Mouse (Mus musculus): ENCODE measurements around the gene Ccdc65. TPM values are rescaled to one million over a fixed set of nuclear protein-coding genes. Genes with fewer than 3 reads are reported as not detected.
A peak's percentile ranks its signal among the peaks of the same experiment; 100 is the strongest.
"Not testable (repeated sequence)": the region's sequence is repeated elsewhere in the genome, so short reads cannot be mapped to it uniquely, and the experiment has no call there.

Gene Ccdc65
- total RNA-seq, 2 experiments from 2014 or later, result 0.29 to 0.72 TPM

DNA sequence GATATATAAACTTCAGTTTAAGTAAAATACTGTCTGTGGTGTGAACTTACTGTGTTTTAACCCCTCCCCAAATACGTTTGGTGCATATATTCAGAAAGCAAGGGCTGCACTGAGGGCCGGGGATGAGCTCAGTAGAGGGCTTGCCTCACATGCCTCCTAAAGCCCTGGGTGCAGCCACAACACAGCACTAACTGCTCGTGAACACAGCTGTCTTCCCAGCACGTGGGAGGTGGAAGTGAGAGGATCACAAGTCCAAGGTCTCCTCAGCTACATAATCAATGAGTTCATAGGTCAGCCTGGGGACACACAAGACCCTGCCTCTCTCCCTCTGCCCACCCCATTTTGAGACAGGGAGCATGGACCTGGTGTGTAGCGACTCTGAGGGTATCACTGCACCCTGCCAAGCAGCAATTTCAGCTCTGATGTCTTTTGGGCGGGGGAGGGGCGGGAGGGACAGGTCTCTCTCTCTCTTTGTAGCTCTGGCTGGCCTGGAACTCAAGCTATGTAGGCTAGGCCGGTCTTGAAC lies 24.1 kb downstream of the Ccdc65 start:
- DNase-seq, result no peak
- intact Hi-C loops (cut with DNase I), result no loop called here

DNA sequence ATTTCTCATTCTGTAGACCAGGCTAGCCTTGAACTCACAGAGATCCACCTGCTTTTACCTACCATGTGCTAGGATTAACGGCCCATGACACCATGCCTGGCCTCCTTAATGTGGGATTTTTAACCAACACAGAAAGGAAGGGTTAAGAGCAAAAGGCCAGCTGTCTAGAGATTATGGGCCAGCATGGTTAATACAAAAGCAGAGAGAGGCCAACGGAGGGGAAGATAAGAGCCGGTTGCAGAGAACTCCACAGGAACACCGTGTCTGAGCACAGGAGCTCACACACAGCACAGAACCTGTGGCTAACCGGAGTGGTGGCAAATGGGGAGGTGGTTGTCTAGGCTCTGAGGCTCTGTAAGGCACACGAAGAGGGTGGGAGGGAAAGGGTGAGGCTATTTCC lies 25.4 kb downstream of the Ccdc65 start:
- no peak for DNase-seq
- intact Hi-C loops (cut with DNase I), result no loop called here

DNA sequence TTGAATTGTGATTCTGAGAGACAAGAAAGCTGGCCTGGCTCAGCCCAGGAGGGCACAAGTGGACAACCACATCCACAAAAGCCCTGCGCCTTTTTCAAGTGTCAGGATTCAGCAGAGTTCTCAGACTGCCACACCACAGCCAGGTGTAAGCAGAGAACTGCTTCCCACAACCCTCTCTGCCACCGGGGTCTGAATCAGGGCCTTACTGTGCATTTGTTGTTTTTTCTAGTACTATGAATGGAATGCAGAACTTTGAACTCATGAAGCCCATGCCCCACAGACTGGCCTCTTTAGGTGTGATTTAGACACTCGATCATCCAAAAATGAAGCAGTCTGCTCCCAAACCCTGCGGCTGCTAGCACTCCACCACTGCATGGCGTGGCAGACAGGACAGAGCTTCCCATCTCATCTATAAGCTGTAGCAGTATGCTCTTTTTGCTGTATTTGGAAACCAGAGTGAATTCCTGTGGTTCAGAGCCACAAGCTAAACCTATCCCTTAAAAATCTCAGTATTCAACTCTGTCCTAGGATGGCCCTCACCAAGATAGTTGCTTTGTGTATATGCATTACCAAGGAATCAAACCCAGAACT lies 26.1 kb downstream of the Ccdc65 start:
- intact Hi-C loops (cut with DNase I), result no loop called here
- DNase-seq, result no peak

DNA sequence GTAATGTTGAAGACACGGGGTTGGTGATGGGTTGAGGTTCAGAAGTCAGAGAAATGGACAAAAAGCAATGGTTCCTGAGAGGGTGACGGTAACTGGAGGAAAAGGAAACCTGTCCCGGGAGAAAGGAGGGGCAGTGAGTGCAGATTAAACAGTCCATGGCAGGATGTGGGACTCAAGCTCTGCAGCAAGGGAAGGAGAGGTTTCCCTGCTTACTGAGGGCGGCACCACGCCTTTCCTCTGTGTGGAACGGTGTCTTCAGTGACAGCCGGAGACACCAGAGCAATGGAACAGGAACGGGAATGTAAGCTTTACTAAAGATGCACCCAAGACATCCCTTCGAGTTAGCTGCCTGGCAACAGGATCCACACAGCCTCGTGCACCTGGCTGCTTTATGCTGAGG lies 28.5 kb downstream of the Ccdc65 start:
- intact Hi-C loops (cut with DNase I), result no loop called here

DNA sequence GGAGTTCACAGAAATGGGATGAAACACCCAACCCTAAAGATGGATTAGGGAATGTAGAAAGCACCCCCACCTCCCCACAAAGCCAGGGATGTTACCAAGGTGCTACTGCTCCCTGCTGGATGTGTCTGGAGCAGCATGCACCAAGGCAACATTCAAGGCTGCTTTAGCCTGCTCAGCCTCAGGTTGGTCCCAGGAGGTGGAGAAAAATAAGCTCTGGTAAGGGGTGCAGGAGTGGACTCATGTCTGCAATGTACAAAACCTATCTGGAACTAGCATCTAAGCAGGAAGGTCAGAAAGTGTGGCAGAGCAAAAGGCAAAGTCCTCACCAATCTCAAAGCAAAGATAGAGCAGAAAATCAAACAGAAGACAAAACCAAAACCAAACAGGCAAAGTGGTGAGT lies 29.9 kb downstream of the Ccdc65 start:
- peak; percentile 29 to 57 for DNase-seq
- intact Hi-C loops (cut with DNase I), result no loop called here

More for the DNA sequence above, 28.5 kb downstream of the Ccdc65 start:
- no peak for DNase-seq

DNA sequence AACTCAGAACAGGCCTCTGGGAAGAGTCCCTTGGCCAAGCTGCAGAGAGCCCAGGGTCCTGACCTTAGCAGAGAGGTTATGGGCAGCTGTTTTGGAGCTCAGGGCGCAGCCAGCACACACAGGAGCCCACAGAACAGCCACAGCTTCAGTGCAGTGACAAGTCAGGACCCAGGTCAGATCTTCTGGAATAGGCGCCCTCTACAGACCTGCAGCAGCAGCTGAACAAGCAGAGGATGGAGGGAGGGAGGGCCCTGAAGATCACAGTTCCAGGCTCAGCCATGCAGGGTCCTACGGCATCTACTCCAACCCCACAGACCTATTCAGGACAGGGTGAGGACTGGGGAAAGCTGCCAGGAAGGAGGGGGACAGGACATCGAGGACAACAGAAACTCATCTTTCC lies 30.8 kb downstream of the Ccdc65 start:
- intact Hi-C loops (cut with DNase I), result no loop called here
- no peak for DNase-seq

DNA sequence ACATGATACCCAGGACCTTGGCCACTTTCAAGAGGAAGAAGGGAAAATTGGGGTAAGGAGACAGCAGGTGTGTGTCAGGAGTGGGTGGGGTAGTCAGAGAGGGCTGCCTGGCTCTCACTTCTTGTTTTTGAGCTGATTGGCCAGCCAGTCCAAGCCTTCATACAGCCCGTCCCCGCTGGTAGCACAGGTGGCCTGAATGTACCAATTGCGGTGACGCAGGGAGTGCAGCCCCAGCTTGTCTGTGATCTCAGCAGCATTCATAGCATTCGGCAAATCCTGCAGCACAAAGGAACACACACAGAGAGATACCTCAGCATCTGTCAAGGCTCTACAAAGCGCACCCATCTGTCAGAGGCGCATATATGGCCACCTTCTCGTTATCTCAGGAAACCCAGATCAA lies 32.2 kb downstream of the Ccdc65 start:
- DNase-seq, result no peak
- intact Hi-C loops (cut with DNase I), result no loop called here

DNA sequence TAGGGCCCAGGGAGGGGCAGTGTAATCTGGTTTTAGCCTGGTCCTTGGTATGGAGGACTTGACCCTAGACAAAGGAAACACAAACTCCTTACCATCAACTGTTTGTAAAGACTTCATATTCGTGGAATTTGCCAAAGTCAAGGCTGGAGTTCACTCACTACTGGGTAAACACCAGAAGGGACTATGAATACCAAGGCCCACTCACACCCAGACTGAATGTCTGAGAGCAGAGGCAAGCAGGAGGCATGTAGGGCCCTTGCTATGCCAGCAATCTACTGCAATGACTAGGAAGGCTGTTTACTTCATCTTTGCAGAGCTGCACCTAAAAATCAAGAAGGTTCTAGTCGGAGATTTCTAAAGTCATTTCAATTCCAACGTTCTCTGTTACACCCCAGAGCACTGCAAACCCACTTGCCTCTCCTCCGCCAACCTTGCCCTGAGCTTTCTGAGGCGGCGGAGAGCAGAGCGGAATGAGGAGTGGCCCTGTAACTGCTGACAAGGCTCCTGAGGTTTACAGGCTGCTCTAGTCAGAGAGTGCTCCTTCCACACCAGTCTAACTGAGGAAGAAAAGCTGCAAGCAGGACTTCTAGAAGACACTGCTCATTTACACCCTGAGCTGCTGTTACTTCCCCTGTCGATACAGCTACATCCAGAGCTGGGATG lies 34.9 kb downstream of the Ccdc65 start:
- intact Hi-C loops (cut with DNase I), result no loop called here

DNA sequence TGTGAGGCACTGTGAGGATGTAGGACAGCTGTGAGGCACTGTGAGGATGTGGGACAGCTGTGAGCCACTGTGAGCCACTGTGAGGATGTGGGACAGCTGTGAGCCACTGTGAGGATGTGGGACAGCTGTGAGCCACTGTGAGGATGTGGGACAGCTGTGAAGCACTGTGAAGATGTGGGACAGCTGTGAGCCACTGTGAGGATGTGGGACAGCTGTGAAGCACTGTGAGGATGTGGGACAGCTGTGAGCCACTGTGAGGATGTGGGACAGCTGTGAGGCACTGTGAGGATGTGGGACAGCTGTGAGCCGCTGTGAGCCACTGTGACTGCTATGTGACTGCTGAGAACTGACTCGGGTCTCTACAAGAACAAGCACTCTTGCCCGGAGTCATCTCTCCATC lies 35.9 kb downstream of the Ccdc65 start:
- DNase-seq; intact Hi-C loops (cut with DNase I): not testable (repeated sequence)

More for the DNA sequence above, 34.9 kb downstream of the Ccdc65 start:
- DNase-seq, result no peak

DNA sequence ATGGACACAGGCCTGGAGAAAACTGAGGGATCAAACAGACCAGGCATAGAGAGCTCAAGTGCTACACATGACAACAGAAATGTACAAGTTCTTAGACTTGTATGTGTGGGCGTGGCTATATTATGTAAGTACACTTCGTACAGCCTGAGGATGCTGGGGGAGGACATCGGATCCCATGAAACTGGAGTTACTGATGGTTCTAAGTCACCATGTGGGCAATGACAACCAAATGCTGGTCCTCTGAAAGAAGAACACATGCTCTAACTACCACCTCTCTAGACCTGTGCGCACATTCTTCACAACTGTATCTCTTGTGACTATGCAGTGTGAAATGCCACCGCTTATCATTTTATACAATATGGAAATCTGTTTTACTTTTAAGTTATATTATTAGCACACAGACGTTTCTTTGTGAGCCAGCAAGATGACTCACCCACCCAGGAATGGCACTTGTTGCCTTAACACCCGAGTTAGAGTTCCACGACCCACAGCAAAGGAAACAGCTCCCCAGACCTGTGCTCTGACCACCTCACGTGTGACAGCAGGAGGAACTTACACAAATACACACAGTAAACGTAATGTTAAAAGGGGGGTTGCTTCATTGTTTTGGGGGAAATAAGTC lies 38.4 kb downstream of the Ccdc65 start:
- DNase-seq, result no peak
- intact Hi-C loops (cut with DNase I), result no loop called here

DNA sequence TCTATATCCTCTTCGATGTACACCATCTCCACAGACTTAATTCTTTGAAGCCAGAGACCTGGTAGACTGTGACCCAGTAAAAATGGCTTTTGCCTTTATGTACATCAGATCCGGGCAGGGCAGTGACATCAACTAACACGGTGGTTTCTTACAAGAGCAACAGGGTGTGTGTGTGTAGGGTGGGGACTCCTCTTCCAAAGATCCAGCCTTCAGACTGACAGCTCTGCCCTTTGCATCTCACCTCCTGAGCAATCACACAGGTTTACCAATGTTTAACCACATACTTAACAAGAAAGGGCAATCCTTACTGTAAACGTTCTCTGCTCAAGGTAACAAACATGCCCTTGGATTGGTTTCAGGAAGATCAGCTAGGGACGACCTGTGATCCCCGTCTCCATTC lies 39.3 kb downstream of the Ccdc65 start:
- intact Hi-C loops (cut with DNase I), result no loop called here
- DNase-seq, result no peak

DNA sequence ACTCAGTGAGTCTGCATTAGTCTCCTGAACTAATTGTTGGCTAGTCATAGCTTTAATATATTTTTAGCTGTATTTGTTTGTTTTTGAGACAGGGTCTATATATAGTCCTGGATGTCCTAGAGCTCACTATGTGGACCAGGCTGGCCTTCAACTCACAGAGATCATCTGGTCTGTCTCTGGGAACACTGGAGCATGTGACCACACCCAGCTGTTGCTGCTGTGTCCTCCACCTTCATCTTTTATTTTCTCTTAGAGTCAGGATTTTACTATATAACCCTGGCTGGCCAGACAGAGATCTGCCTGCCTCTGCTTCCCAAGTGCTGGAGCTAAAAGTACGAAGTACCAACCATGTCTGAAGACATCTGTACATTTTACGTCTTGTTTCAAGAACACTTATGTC lies 41.1 kb downstream of the Ccdc65 start:
- intact Hi-C loops (cut with DNase I), result no loop called here
- no peak for DNase-seq

DNA sequence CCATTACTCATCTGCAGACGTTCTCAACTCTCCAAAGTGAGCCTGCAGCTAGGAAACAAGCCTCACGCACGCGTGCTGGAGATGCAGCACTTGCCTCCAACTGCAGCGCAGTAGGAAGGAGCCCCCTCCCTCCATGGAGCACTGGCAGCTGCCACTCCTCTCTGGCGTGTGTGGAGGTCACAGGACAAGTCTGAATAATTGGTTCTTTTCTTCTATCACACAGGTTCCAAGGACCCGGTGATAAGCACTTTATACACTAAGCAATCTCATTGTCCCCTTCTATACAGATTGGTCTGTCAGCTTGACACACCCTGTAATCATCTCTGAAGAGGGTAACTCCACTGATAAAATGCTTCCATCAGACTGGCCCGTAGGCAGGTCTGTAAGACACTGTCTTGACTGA lies 45.0 kb downstream of the Ccdc65 start:
- no peak for DNase-seq
- intact Hi-C loops (cut with DNase I), result no loop called here

DNA sequence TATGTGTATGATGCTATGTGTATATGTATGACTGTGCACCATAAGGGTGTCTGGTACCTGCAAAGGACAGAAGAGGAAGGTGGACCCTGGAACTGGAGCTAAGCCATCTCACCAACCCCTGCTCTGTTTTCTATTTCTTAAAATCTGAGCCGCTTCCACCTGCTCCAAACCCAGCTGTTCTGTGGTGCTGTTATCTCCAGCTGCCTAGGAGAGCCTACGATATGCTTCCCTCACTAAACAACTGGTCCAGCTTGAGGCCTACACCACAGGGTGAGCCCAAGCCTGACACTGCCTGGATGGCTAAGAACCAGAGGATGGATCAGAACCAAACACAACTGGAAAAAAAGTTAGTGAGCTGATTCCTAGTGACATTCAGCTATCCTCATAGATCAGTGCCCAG lies 46.1 kb downstream of the Ccdc65 start:
- intact Hi-C loops (cut with DNase I), result no loop called here
- no peak for DNase-seq

DNA sequence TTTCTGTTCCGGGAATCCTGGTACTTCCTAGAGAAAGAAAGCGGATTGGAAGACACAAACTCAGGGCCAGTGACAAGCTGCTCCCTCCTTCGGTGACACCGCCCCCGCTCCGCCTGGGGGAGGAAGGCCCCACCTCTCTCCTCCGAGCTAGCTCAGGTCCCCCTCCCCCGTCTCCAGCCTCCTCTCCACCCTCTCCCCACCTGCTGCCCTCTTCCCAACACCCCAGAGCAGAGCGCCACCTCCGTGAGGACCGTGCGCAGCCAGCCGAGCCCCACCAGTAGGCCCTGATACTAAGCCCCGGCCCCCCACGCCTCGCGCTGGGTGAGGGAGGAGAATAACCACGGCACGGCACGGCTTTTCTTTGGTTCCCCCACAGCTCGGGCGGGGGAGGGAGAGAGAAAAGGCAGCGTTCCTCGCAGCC lies 54.2 kb downstream of the Ccdc65 start:
- intact Hi-C loops (cut with DNase I), result loop anchor here (5.0 kb wide), 1 partner anchor 35 kb away; no protein-coding TSS in a partner anchor
- DNase-seq, result peak; percentile 68 to 73

DNA sequence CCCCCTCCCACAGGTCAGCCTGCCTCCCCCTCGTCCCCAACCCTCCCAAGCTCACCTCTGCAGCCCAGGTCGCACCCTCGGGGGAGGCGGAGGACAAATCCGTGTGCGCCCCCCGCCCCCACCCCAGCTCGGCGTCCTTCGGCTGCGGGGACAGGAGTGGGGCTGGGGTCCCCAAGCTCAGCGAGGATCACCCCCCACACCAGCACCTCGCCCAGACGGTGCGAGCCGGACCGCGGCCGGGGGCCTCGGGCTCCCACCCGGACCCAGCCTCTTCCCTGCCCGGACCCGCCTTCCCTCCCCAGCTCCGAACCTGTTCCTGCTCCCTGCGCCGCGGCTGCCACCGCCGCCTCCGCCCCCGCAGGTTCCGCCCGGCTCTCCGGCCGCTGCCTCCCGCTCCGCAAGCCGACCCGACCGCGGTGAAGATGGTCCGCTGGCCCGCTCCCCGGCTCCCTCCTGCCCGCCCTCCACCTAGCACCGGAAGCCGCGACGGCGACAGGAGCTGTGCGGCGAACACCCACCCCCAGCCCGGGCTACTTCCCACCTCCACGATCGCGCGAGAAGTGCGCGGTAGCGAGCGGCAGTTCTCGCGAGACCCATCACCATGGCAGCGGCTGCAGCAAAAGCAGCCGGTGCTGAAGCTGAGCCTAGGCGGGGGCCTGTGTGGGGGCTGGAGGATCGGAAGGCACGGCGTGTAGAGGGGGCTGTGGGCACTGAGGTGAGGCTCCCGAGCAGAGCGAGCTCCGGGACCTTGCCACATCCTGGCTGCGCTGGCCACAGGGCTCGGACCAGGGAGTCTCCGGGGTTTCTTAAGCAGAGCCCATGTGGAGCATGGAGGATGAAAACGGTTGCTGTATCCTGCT lies 54.9 kb downstream of the Ccdc65 start, which contains the start of gene Arf3:
TSS of gene Arf3 (minus strand) at position 545 of the 860 bp plus-strand sequence.
- intact Hi-C loops (cut with DNase I), result loop anchor here (5.0 kb wide), 1 partner anchor 34 kb away; no protein-coding TSS in a partner anchor
- DNase-seq, result peak; percentile 97 to 98

DNA sequence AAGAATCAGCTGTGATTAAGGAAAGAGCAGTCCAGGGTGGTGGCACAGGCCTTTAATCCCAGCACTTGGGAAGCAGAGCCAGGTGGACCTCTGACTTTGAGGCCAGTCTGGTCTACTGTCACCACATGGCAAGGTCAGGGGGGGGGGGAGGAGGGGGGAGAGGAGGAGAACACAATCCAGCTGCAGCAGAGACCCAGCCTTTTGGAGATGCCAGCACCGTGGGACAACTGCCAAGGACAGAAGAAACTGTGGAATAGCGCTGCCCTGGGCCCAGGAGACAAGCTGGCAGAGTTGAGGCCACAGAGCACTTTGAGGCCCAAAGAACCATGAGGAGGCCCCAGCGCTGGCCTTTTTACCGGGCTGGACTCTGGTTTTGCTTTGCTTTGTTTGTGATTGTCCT lies 57.9 kb downstream of the Ccdc65 start:
- intact Hi-C loops (cut with DNase I), result no loop called here

DNA sequence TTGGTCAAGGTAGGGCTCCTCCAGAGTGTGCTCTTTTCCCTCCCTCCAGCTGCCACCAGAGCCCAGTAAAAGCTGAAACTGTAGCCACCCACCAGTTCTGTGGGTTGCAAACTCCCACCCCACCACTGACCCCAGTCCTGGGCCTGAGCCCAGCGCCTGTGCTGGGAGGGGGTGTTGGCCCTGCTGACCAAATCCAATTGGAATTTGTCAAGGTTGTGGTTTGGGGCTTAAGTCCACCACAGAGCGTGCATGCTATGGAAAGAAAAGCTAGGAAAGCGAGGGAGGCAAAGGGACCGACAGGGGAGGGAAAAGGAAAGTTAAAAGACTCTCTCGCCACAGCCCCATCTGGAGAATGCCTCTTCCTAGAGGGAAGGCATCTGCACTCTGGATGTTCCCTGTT lies 60.3 kb downstream of the Ccdc65 start:
- intact Hi-C loops (cut with DNase I), result no loop called here
- DNase-seq, result no peak

More for the DNA sequence above, 57.9 kb downstream of the Ccdc65 start:
- DNase-seq, result no peak

DNA sequence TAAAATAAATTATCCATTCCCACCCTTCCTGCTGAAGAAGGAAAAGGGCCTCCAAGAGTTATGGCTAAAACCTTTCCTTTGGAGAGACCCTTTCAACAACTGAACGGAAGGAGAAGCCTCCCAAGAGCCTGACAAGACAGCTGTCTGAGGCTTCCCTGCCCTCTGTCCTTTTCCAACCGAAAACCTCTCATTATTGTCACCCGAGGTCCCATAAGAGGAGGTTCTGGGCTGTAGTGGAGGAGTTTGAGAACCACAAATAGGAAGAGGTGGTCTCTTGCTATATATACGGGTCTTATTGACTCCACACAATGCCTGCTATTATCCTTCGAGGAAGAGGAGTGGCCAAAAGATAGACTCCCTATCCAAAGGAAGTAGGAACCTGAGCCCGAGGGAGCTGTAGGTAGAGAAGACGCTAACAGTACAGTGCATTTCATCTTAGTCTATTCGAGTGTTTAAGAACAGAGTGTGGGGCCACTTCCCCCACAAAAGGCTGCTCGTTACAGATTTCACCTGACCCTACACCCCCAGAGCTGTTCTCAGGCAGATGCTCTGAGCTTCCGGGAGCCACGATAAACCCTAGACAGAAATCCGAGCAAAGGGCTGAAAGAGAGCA lies 63.9 kb downstream of the Ccdc65 start:
- intact Hi-C loops (cut with DNase I), result no loop called here
- DNase-seq, result no peak

DNA sequence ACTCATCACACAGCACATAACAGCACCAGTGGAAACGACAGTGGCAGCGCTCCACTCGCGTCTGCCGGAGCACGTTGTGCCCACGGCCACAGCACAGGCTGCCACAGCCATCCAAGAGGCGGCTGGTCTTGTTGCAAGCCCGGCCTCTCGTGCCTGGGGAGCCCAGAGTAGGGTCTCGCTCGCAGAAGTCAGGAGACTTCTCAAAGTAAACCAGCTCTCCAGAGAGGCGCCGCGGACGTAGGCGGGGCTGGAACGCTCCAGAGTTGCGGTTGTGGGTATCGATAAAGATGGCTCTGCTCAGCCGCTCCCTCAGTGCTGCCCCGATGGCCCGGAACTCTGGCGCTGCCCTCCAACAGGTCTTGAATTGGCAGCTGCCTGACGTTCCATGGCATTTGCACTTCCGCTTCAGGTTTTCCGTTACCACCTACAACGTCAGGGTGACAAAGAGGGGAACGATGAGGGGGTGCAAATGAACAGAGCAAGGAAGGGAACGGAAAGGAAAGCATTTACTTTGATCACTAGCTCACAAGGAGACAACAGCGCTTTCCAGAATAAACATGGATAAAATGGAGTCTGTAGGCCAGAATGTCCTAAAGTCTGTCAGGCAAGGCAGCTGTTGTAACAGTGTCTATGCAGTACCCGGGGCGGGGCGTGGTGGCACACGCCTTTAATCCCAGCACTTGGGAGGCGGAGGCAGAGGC lies 64.7 kb downstream of the Ccdc65 start:
- intact Hi-C loops (cut with DNase I), result no loop called here
- DNase-seq, result no peak

Data from heart, postnatal 14 days (tissue).